Mouse (Mus musculus) urinary bladder, adult 18-20 months (tissue): ENCODE measurements around the gene Ugt1a10.
A peak's percentile ranks its signal among the peaks of the same experiment; 100 is the strongest.

Source experiments
- DNase-seq, 2 experiments: peaks; one replicate each; pipeline ENCODE4 v3.0.0; 2022; ENCODE audit warnings: low spot score in 2 of 2, mixed read lengths in 2 of 2

Ugt1a10 gene

GRCm38 (mm10) chr1:88254793-88255465, 199.7 kb downstream of the Ugt1a10 start:
- no peak for DNase-seq

- DNase-seq = no peak
Measured at GRCm38 (mm10) chr1:88255466-88255857, 200.3 kb downstream of the Ugt1a10 start.

GRCm38 (mm10) chr1:88255989-88256754, 201.0 kb downstream of the Ugt1a10 start:
- DNase-seq = no peak

- DNase-seq = no peak
Measured at GRCm38 (mm10) chr1:88256886-88257663, 201.9 kb downstream of the Ugt1a10 start.

GRCm38 (mm10) chr1:88257681-88258080, 202.5 kb downstream of the Ugt1a10 start:
- no peak for DNase-seq

- DNase-seq = no peak
Measured at GRCm38 (mm10) chr1:88258361-88258760, 203.2 kb downstream of the Ugt1a10 start.

- DNase-seq = peak; percentile 76 to 84
Measured at GRCm38 (mm10) chr1:88258881-88259642, 203.9 kb downstream of the Ugt1a10 start.

GRCm38 (mm10) chr1:88259643-88260024, 204.4 kb downstream of the Ugt1a10 start:
- DNase-seq = no peak

GRCm38 (mm10) chr1:88260114-88260513, 204.9 kb downstream of the Ugt1a10 start:
- DNase-seq = peak in 1 of 2 experiments; percentile 50

- DNase-seq = no peak
Measured at GRCm38 (mm10) chr1:88260604-88261377, 205.6 kb downstream of the Ugt1a10 start.

GRCm38 (mm10) chr1:88261706-88262105, 206.5 kb downstream of the Ugt1a10 start:
- no peak for DNase-seq

GRCm38 (mm10) chr1:88262255-88262654, 207.1 kb downstream of the Ugt1a10 start:
- peak; percentile 97 to 98 for DNase-seq

GRCm38 (mm10) chr1:88262961-88263360, 207.8 kb downstream of the Ugt1a10 start:
- no peak for DNase-seq

GRCm38 (mm10) chr1:88263778-88264177, 208.6 kb downstream of the Ugt1a10 start:
- no peak for DNase-seq

GRCm38 (mm10) chr1:88264237-88264868, 209.2 kb downstream of the Ugt1a10 start:
- no peak for DNase-seq

GRCm38 (mm10) chr1:88264869-88265240, 209.7 kb downstream of the Ugt1a10 start:
- DNase-seq = no peak

- DNase-seq = no peak
Measured at GRCm38 (mm10) chr1:88266123-88266522, 210.9 kb downstream of the Ugt1a10 start.

- no peak for DNase-seq
Measured at GRCm38 (mm10) chr1:88267489-88267888, 212.3 kb downstream of the Ugt1a10 start.

- DNase-seq = no peak
Measured at GRCm38 (mm10) chr1:88268070-88268469, 212.9 kb downstream of the Ugt1a10 start.
